Mouse (Mus musculus) liver, embryonic 11.5 days (tissue): ENCODE results near the gene Ifi206. TPM values are rescaled to one million over a fixed set of nuclear protein-coding genes. Genes with fewer than 3 reads are reported as not detected.
"Not testable (repeated sequence)": the region's sequence is repeated elsewhere in the genome, so short reads cannot be mapped to it uniquely, and the experiment has no call there.

ENCODE experiments used
- ATAC-seq: fragments of 200-750 bp; cut with Nextera tagmentation; replicated peaks from 2 replicates; pipeline ENCODE4 v1.8.0; 2017; ENCODE audit warnings: moderate number of reproducible peaks, mild to moderate bottlenecking, moderate TSS enrichment, moderate library complexity; ENCODE audit not compliant: low FRiP score
- DNase-seq: peaks from one replicate; pipeline ENCODE4 v3.0.0-alpha.2; 2017; ENCODE audit warnings: low spot score
- H3K27ac ChIP-seq: fragments of 300-500 bp; sonication (generic); 2 replicates; pipeline ENCODE4 v1.5.1; 2014; ENCODE audit warnings: mild to moderate bottlenecking, low read depth, low read length, control low read depth
- H3K27me3 ChIP-seq: fragments of 300-500 bp; sonication (generic); replicated peaks from 2 replicates; pipeline ENCODE4 v1.6.1; 2014; ENCODE audit warnings: low read length, mixed read lengths; ENCODE audit not compliant: control insufficient read depth, insufficient read depth
- H3K36me3 ChIP-seq: fragments of 300-500 bp; sonication (generic); 2 replicates; pipeline ENCODE4 v1.6.1; 2014; ENCODE audit warnings: mild to moderate bottlenecking, low read length, moderate library complexity, mixed read lengths; ENCODE audit not compliant: control insufficient read depth, insufficient read depth
- H3K4me1 ChIP-seq: fragments of 300-500 bp; sonication (generic); replicated peaks from 2 replicates; pipeline ENCODE4 v1.6.1; 2014; ENCODE audit warnings: low read length, mixed read lengths; ENCODE audit not compliant: control insufficient read depth, insufficient read depth
- H3K4me2 ChIP-seq: fragments of 300-500 bp; sonication (generic); 2 replicates; pipeline ENCODE4 v1.6.1; 2014; ENCODE audit warnings: mild to moderate bottlenecking, control low read depth, moderate library complexity
- H3K4me3 ChIP-seq: fragments of 300-500 bp; sonication (generic); 2 replicates; pipeline ENCODE4 v1.5.1; 2014; ENCODE audit warnings: low read depth, low read length, control low read depth
- H3K9ac ChIP-seq: fragments of 300-500 bp; sonication (generic); 2 replicates; pipeline ENCODE4 v1.6.1; 2014; ENCODE audit warnings: low read depth, low read length, control low read depth
- H3K9me3 ChIP-seq: fragments of 300-500 bp; sonication (generic); 2 replicates; pipeline ENCODE4 v1.6.1; 2016; ENCODE audit warnings: low read length, inconsistent platforms, mixed read lengths; ENCODE audit not compliant: control insufficient read depth
- WGBS: fragments of 180-500 bp; shearing (Covaris S2); extraction: QIAGEN DNeasy Blood & Tissue Kit; methylation state at CpG from one replicate; pipeline ENCODE4 v1.1.7; 2014; 5-methylcytosine and 5-hydroxymethylcytosine counted together
- polyA plus RNA-seq: library from polyadenylated mRNA; unstranded; fragments of >200 nt; fragmentation: Nextera tagmentation; extraction: Ambion mirVana; gene quantifications from 2 replicates; pipeline ENCODE4 v1.2.1, GENCODE M21; 2014

Ifi206 gene
- polyA plus RNA-seq, result 0.18 TPM in 1 of 2 replicates, not detected in the other

GRCm38 (mm10) chr1:173490812-173491480 lies at the start of gene Ifi206:
Gene Ifi206 (minus strand): TSS chr1:173491041.
- not testable (repeated sequence) for ATAC-seq, H3K4me3 ChIP-seq, DNase-seq, H3K27me3 ChIP-seq, H3K9ac ChIP-seq, H3K4me1 ChIP-seq, H3K9me3 ChIP-seq, H3K4me2 ChIP-seq, H3K27ac ChIP-seq, H3K36me3 ChIP-seq
- 56% methylated on average over 3 of the region's 3 CpGs for WGBS

GRCm38 (mm10) chr1:173535791-173536190 lies 45.0 kb upstream of the Ifi206 start, which contains the start of gene Ifi214:
Gene Ifi214 (minus strand): TSS chr1:173535957.
- not testable (repeated sequence) for H3K4me2 ChIP-seq, H3K36me3 ChIP-seq, H3K4me3 ChIP-seq, ATAC-seq, H3K4me1 ChIP-seq, H3K27me3 ChIP-seq, DNase-seq, H3K9me3 ChIP-seq, H3K27ac ChIP-seq, H3K9ac ChIP-seq
- WGBS, result 80% methylated on average over 3 of the region's 3 CpGs

GRCm38 (mm10) chr1:173521452-173521851 lies 30.6 kb upstream of the Ifi206 start:
- no peak overlapping the region for H3K27ac ChIP-seq
- no peak overlapping the region for H3K4me2 ChIP-seq
- no peak for DNase-seq
- no peaks in the 10 kb centered on the region for H3K4me1 ChIP-seq
- H3K9me3 ChIP-seq, result no peaks in the 10 kb centered on the region
- H3K27me3 ChIP-seq, result no peaks in the 10 kb centered on the region
- H3K4me3 ChIP-seq, result no peak overlapping the region
- no peak overlapping the region for H3K9ac ChIP-seq
- ATAC-seq, result no peak
- H3K36me3 ChIP-seq, result no peaks in the 10 kb centered on the region

- not testable (repeated sequence) for ATAC-seq, H3K9me3 ChIP-seq, H3K4me2 ChIP-seq, H3K36me3 ChIP-seq, H3K27me3 ChIP-seq, DNase-seq, H3K4me1 ChIP-seq, H3K4me3 ChIP-seq, H3K27ac ChIP-seq, H3K9ac ChIP-seq
- WGBS, result 94% methylated on average over 2 of the region's 2 CpGs
These were observed 19.8 kb upstream of the Ifi206 start for GRCm38 (mm10) chr1:173510595-173510994.

GRCm38 (mm10) chr1:173491483-173491882 lies 642 bp upstream of the Ifi206 start:
- ATAC-seq, H3K4me1 ChIP-seq, H3K9me3 ChIP-seq, H3K27ac ChIP-seq, H3K27me3 ChIP-seq, H3K36me3 ChIP-seq, H3K9ac ChIP-seq, DNase-seq, H3K4me2 ChIP-seq, H3K4me3 ChIP-seq: not testable (repeated sequence)

- H3K9ac ChIP-seq, H3K27me3 ChIP-seq, DNase-seq, H3K36me3 ChIP-seq, ATAC-seq, H3K4me2 ChIP-seq, H3K4me1 ChIP-seq, H3K27ac ChIP-seq, H3K4me3 ChIP-seq, H3K9me3 ChIP-seq: not testable (repeated sequence)
- 81% methylated on average over 3 of the region's 3 CpGs for WGBS
These were observed 9.7 kb downstream of the Ifi206 start for GRCm38 (mm10) chr1:173481182-173481574.

GRCm38 (mm10) chr1:173480399-173481181 lies 10.3 kb downstream of the Ifi206 start:
- not testable (repeated sequence) for DNase-seq, H3K4me2 ChIP-seq, H3K36me3 ChIP-seq, ATAC-seq, H3K4me1 ChIP-seq, H3K27ac ChIP-seq, H3K9ac ChIP-seq, H3K4me3 ChIP-seq, H3K9me3 ChIP-seq, H3K27me3 ChIP-seq
- 83% methylated on average over 5 of the region's 5 CpGs for WGBS

GRCm38 (mm10) chr1:173456761-173457160 lies 34.1 kb downstream of the Ifi206 start:
- Histone ChIP-seq H3K27ac (no peak overlapping the region), H3K4me3 (no peak overlapping the region), H3K9ac (no peak overlapping the region), H3K27me3 (no peaks in the 10 kb centered on the region), H3K4me2 (no peak overlapping the region), H3K9me3 (no peaks in the 10 kb centered on the region), H3K36me3 (no peaks in the 10 kb centered on the region), H3K4me1 (no peaks in the 10 kb centered on the region)
- DNase-seq, result no peak
- ATAC-seq, result no peak
- WGBS, result 85% methylated on average over 5 of the region's 5 CpGs
